Mouse (Mus musculus) embryonic stem cell, embryonic (primary cell): ENCODE measurements around the gene Ankdd1a.

Source experiments
- CTCF ChIA-PET, 4 experiments: fragments of 300-600 bp in 2 of 4; fragments of 350-600 bp in 2 of 4; sonication (Branson Sonifier 250); formaldehyde crosslinking; loops; one replicate each; lab custom pipeline; 2022; ENCODE audit warnings: inconsistent platforms in 2 of 4; lab: Charles Lee
- POLR2A ChIA-PET, 4 experiments: fragments of 300-600 bp in 2 of 4; fragments of 350-600 bp in 2 of 4; sonication (Branson Sonifier 250); formaldehyde crosslinking; loops; one replicate each; lab custom pipeline; 2022; ENCODE audit warnings: antibody characterized with exemption in 4 of 4, inconsistent platforms in 1 of 4; lab: Charles Lee

Gene Ankdd1a

DNA sequence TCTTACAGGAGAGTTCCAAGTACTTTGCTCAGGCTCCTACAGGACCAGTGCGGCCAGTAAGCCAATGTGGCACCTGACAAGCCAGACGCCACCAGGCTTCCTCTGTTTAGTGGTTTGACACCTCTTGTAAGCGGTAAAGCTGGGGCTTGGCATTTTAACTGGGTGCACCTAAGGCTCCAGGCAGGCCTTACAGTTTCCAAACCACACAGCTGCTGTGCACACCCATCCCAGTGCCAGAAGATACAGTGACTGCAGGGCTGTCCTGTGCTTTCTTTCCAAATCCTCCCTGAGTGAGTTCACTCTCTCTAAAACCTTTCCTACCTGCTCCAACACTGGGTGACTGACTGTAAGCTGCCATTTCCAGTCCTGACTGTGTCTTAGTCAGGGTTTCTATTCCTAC lies 28.5 kb downstream of the Ankdd1a start:
- POLR2A ChIA-PET, result interaction anchor here in 1 of 4 experiments (1.0 kb wide), 1 partner anchor 29 kb away, joined by 3 read pairs; no protein-coding TSS in a partner anchor
- CTCF ChIA-PET, result no interaction called here

DNA sequence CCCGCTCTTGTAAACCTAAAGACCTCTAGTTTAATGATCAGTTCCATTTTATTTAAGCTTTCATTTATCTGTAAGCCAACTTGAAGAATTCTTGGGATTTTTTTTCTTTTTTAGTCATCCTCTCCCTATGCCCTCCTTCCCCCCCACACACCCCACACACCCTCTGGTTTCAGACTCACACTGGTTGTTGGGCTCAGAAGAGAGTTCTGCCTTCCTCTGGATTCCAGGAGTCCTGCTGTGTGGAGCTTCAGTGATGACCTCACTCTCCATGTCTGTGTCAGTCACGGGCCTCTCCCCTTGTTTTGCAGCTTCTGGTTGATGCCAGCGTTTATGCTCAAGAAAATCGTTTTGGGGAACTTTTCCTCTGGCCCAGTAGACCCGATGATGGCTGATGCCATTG lies 39.9 kb downstream of the Ankdd1a start:
- ChIA-PET POLR2A (interaction anchor here (0.6 to 1.2 kb wide), 6 partner anchors 9 to 1199 kb away, joined by 3 to 4 read pairs (median 3); partner anchors contain the start of gene Tipin (in 1 of the 4)), CTCF (interaction anchor here in 3 of 4 experiments (0.5 to 0.6 kb wide), 4 partner anchors 22 to 1637 kb away, joined by 3 to 5 read pairs (median 3); no protein-coding TSS in a partner anchor)

DNA sequence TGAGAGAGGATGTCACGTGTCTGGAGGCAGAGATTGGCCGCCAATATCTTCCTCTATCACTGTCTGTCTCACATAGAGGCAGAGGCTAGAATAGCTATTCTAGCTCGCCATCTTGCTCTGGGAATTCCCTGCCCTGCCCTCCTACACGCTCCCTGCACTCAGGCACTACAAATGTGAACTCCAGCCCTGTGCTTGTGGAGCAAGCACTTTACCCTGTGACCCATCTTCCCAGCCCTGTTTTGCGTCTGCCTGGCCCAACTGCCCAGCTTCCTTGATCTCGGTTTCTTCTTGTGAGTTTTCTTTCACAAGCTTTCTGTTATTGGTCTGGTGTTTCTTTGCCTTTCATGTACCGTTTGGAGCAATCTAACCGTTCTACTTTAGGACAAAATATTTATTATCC lies 40.8 kb downstream of the Ankdd1a start:
- CTCF ChIA-PET, result no interaction called here
- POLR2A ChIA-PET, result interaction anchor here in 2 of 4 experiments (0.9 to 1.2 kb wide), 2 partner anchors 8 to 15 kb away, joined by 3 read pairs; no protein-coding TSS in a partner anchor

DNA sequence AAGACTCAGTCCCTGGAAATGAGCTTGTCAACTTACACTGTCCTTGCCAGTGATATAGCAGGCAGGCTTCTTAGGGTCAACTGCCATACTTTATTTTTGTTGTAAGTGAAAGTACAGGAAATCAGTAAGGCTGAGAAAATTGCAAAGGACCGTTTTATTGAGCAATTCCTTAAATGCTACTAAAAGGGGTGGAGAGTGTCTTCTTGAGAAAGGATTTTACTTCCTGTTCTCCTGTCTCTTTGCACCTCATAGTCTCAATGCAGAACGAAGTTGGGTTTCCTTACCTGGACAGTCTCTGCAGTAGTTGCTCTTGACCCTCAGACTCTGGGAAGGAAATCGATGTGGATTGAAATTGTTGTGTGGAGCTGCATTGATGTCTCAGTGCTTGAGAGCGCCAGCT lies 47.2 kb downstream of the Ankdd1a start:
- CTCF ChIA-PET, result no interaction called here
- POLR2A ChIA-PET, result interaction anchor here in 1 of 4 experiments (1.3 to 2.6 kb wide), 2 partner anchors 10 to 16 kb away, joined by 4 to 13 read pairs; no protein-coding TSS in a partner anchor

DNA sequence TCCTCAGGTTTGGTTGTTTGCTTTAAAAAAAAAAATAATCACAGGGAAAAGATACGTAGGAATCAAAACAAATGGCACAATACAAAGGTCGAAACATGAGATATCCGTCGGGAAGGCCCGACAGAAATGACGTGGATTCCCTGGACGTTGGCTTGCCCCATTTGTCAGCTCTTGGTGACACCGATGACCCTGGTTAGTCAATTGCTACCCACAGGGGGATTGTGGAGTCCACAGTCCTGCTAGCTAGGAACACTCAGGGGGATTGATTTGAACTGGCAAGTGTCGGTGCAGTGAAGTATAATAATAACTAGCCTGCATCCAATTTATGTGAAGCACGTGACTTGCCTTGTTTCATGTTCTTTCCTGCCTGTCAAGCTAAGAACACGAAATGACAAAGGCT lies 52.3 kb downstream of the Ankdd1a start:
- ChIA-PET POLR2A (interaction anchor here in 2 of 4 experiments (0.7 to 2.1 kb wide), 5 partner anchors 9 to 1284 kb away, joined by 3 to 7 read pairs (median 4); partner anchors contain the start of gene Mtfmt (in 1 of the 2)), CTCF (no interaction called here)

DNA sequence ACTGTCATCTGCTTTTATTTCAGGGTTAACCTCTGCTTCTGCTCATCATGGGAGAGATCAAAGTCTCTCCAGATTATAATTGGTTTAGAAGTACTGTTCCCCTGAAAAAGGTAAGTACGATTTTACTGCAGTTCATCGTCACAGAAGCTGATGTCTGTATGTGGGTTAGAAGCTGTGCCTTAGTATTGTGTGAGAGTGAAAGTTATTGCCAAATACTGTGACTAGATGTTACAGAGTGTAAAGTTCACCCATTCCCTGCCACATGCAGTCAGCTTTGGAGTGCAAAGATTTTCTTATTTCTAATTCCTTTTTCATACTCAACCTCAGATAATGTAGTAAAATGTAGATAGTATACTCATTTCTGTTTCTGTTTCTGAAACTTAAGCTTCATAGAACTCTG lies 54.8 kb downstream of the Ankdd1a start:
- CTCF ChIA-PET, result interaction anchor here in 1 of 4 experiments (0.7 kb wide), 1 partner anchor 71 kb away, joined by 4 read pairs; no protein-coding TSS in a partner anchor
- POLR2A ChIA-PET, result interaction anchor here in 2 of 4 experiments (0.9 to 1.6 kb wide), 3 partner anchors 16 to 134 kb away, joined by 3 read pairs; partner anchors contain the start of gene Mtfmt (in 1 of the 2)

DNA sequence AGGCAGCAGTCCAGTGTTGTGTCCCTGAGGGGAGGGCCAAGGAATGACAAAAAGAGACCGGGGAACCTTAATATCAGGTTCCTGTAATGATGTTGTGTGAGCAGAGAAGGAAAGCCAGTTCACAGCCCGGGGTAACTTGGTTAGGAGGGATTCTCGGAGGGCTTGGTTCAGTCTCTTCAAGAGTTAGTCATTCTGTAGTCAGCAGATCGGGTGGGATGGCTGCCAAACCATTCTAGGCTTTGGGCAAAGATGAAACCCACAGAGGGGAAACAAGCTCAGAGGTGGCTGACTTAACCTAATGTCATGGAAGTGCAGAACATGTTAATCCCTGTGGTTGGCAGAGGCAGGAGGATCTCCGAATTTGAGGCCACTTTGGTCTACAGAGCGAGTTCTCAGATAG lies 55.8 kb downstream of the Ankdd1a start:
- ChIA-PET CTCF (no interaction called here), POLR2A (interaction anchor here in 1 of 4 experiments (0.9 to 1.3 kb wide), 2 partner anchors 15 to 17 kb away, joined by 3 read pairs; no protein-coding TSS in a partner anchor)

DNA sequence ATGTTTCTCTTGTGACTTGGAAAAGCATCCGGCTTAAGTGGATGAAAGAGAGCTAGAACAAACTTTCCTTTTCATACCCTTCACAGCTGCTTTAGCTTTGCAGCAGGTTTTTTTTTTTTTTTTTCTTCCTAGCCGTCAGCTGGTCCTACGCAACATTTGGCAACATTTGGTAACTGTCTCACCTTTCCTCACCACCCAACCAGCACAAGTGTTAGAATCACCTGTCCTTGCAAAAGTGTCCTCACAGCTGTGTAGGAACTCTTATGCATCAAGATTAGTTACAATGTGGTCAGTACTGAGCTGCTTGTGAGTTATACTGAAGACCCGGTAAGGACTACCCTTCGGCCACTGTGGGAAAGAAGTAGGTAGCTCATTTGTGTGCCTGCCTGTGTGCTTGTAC lies 57.4 kb downstream of the Ankdd1a start:
- CTCF ChIA-PET, result interaction anchor here (0.5 to 1.1 kb wide), 14 partner anchors 8 to 628 kb away, joined by 3 to 7 read pairs (median 4); partner anchors contain the start of gene Mtfmt (in 1 of the 4)
- POLR2A ChIA-PET, result interaction anchor here (0.5 to 3.2 kb wide), 23 partner anchors 9 to 358 kb away, joined by 3 to 16 read pairs (median 4); partner anchors contain the start of genes Mtfmt (in 2 of the 4), Pif1 (in 1 of the 4) and Plekho2 (in 1 of the 4)

DNA sequence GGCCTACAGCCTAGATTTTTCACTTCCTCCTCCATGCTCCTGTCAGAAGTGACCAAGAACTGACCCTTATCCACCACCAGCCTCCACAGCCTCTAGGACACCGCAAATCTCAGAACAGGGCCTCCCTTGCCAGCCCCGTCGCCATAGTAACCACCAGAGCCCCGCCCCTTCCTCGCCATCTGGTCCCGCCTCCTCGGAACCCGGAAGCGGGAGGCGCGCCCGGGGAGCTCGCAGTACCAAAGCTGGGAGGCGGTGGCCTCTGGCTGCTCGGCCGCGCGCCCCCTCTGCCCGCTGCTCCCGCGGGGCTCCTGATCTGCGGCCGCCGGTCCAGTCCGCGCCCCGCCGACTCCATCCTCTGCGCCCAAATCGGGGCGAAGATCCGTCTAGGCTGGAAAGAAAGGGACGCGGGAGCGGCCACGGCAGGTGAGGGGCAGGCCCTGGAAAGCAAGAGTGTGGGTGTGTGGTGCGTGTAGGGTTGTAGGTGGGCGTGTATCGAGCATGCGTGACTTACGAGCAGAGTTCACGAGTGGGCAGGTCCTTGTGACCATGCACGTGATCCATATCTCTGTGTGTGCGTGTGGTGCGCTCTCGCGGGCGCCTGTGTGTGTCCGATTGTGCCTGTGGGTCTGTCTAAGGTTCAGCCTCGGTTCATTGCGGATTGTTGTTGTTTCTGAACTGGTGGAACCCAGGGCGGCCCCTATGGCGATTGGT lies 59.1 kb downstream of the Ankdd1a start, which contains the start of gene Spg21:
Gene Spg21, plus strand, starts transcription at position 216 of the 711 bp plus-strand sequence.
- ChIA-PET CTCF (interaction anchor here in 2 of 4 experiments (0.6 to 1.3 kb wide), 6 partner anchors 24 to 138 kb away, joined by 3 to 8 read pairs (median 4); partner anchors contain the start of genes Mtfmt (in 1 of the 2) and Plekho2 (in 1 of the 2)), POLR2A (interaction anchor here (0.5 to 4.5 kb wide), 25 partner anchors 9 to 1563 kb away, joined by 3 to 24 read pairs (median 3); partner anchors contain the start of genes Mtfmt (in 3 of the 4), Pif1 (in 2 of the 4), Ankdd1a (in 1 of the 4) and Plekho2 (in 1 of the 4))

DNA sequence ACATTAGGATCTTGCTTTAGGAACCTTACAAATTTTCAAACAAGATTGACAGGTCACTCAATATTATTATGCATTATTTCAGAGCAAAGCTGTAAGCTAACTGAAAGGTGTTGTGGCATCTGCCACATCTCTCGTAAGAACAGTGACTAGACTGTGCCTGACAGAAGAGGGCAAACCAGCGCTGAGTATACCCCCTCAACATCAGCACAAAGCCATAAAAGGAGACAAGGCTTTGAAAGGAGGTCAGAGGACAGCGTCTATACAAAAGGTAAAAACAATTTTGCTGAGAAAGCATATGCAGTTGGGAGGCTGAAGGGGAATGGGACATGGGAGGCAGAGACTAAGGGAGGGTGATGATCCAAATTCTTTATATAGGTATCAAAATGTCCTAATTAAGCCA lies 59.8 kb downstream of the Ankdd1a start:
- POLR2A ChIA-PET, result interaction anchor here (0.5 to 4.5 kb wide), 21 partner anchors 9 to 1564 kb away, joined by 3 to 24 read pairs (median 4); partner anchors contain the start of genes Mtfmt (in 3 of the 4), Ankdd1a (in 1 of the 4), Pif1 (in 1 of the 4) and Plekho2 (in 1 of the 4)
- CTCF ChIA-PET, result interaction anchor here in 2 of 4 experiments (0.9 to 1.3 kb wide), 5 partner anchors 24 to 139 kb away, joined by 3 to 8 read pairs (median 6); partner anchors contain the start of genes Mtfmt (in 1 of the 2) and Plekho2 (in 1 of the 2)

DNA sequence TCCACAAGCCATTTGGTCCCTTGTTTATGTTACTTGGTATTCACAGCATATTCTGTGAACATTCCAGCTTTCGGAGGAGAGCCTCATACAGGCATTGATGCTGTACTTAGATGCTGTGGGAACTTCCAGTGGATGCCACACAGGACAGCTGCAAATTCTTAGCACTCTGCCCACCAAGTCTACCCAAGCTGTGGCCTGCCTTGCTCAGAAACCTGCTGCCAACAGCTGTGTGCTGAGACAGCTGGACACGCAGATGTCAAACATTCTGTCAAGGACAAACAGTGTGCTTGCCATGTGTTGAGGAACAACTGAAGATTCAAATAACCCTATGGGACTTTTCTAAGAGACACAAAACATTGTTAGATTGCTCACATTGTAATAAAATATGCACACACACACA lies 61.0 kb downstream of the Ankdd1a start:
- ChIA-PET POLR2A (interaction anchor here in 2 of 4 experiments (1.4 to 4.5 kb wide), 2 partner anchors 23 kb away, joined by 6 to 24 read pairs; partner anchors contain the start of gene Mtfmt (in 2 of the 2)), CTCF (no interaction called here)

DNA sequence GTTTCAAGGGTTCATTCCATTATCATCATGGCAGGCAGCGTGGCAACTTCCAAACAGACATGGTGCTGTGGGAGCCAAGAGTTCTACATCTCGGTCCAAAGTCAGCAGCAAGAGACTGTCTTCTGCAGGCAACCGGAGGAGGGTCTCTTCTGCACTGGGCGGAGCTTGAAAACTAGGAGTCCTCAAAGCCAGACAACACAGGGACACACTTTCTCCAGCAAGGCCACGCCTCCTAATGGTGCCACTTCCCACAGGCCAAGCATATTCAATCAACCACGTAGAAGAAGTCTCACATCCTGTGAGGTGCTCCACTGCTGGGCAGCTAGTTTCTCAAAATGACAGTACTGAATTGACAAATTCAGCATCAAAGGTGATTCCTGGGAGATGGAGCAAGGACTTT lies 72.0 kb downstream of the Ankdd1a start:
- ChIA-PET CTCF (interaction anchor here in 2 of 4 experiments (0.7 to 0.8 kb wide), 2 partner anchors 10 to 12 kb away, joined by 3 to 4 read pairs; partner anchors contain the start of gene Mtfmt (in 1 of the 2)), POLR2A (interaction anchor here in 3 of 4 experiments (1.0 to 2.1 kb wide), 5 partner anchors 12 to 33 kb away, joined by 3 to 9 read pairs (median 3); partner anchors contain the start of genes Mtfmt (in 2 of the 3) and Spg21 (in 1 of the 3))

DNA sequence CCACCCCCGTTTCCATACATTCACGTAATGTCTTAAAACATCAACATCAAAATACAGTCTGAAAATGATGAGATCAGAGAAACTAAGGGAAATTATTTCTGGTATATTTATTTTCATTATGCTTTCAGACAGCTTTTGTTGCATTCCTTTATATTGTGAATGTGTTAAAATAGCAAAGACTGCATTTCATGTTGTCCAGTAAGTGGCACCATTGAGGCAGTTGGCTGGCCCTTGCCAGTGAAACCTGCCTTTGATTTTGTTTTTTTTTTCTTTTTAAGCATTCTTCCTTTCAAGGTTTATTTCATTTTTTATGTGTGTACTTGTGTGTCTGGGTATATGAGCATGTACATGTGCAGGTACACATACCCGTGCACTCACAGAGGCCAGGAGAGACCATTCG lies 75.3 kb downstream of the Ankdd1a start:
- ChIA-PET CTCF (interaction anchor here in 1 of 4 experiments (0.6 kb wide), 1 partner anchor 26 kb away, joined by 3 read pairs; no protein-coding TSS in a partner anchor), POLR2A (interaction anchor here in 2 of 4 experiments (1.3 to 1.8 kb wide), 3 partner anchors 9 to 16 kb away, joined by 5 to 6 read pairs (median 6); partner anchors contain the start of genes Mtfmt (in 2 of the 2) and Spg21 (in 1 of the 2))
